Mouse (Mus musculus): ENCODE data around the gene Loxl4.

Loxl4 gene

DNA sequence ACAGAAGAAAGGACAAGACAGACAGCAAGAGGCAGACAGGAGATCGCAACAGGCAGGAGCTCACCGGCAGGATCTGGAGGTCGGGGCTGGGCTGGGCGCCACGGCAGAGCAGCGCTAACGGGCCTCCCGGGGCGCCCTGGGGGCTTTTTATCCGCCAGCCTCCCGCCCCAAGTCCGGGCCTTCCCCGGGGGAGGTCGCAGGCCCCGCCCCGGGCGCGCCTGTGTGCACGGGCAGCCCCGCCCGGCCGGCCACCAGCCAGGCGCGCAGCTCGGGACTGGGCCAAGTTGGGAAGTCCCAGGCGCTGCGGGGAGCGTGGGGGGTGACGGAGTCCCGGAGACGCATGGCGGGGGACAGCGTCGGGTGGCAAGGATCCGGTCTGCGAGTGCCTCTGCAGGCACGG is at the start of gene Loxl4:
TSS of gene Loxl4 (minus strand) at position 160 of the 400 bp plus-strand sequence.
- DNase-seq (ENCODE audit: low spot score in 2 of 2), result peak; percentile 16 to 19

DNA sequence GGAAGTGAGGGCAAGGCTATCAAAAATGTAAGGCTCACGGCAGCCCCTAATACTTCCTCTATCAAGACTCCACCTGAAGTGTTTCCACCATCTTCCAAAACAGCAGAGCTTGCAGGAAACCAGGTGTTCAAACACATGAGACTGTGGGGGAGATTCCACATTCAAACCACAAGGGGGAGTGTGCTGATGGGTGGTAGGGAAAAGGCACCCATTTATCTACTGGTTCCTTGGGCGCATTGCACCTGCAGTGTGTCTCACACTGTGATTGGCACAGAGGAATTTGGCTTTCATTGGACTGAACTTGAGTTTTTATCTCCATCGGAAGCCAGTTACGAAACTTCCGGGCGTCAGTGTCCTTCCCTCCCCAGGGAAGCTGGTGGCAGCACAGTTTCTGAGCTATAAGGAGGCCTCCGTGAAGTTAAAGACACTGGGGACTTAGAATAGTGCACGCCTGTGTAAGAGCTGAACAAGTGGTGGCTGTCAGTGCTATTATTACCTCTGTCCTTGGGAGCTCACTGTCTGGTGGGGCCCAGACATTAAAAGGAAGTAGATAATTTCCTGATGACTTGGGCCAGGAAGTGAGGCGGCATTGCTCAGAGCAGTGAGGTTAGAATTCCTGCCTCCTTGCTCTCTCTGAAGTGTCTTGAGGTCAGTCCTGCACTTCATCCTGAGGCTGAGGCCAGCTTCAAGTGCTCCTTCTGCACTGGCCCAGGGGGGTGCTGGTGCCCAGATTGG is 49.0 kb upstream of the Loxl4 start:
- DNase-seq (ENCODE audit: low spot score in 2 of 2), result no peak

DNA sequence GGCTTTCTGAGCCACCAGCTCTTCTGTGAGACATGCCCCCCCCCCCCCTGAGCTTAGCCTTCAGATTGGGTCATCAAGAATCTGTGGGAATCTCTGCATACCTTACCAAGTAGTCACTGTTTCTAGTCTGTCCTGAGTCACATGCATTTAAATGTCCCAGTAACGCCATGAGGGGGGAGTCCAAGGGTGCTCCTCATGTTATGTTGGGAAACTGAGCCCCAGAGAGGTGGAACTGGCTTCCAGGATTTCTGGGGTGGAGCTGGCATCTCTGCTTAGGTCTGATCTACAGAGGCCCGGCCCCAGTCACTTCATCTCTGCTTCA is 47.6 kb upstream of the Loxl4 start:
- DNase-seq (ENCODE audit: low spot score in 2 of 2), result no peak

DNA sequence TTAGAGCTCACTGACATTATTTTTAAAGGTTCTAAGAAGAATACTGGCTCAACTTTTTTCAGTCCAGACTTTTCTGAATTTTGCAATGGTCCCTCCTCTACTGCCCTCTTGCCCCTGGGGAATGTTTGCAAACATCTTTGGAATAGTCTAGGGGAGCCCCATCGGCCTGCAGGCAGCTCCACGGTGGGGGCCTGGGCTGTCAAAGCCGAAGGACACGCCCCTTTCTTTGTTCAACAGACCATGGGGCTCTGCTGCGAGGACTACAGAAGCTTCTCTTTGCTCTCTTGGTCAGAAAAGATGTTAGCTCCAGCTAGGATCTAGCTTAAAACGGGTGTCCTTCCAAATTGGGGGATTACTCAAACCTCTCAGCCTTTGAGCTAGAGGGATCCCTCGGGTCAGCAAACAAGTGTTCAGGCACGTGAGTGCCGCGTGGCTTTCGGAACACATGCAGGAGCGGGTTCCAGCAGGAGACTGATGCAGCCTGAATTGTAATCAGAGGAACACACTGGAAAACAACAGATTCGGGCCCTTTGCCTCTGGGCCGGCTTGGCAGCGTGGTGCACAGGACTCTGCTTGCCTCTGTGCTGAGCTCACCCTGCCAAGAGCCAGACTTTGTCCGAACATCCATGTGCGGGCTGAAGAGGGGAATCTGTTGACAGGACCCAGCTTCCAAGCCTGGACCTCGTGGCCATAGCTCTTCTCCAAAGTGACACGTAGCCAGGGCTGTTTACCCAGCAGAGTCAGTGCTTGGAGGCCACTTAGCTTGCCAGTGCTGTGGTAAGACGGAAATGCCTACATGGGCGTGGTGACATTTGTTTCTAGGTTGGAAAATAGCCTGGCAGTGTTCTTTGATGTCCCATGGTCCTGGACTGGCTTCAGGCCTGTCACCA is 47.0 kb upstream of the Loxl4 start:
- no peak for DNase-seq (ENCODE audit: low spot score in 2 of 2)

DNA sequence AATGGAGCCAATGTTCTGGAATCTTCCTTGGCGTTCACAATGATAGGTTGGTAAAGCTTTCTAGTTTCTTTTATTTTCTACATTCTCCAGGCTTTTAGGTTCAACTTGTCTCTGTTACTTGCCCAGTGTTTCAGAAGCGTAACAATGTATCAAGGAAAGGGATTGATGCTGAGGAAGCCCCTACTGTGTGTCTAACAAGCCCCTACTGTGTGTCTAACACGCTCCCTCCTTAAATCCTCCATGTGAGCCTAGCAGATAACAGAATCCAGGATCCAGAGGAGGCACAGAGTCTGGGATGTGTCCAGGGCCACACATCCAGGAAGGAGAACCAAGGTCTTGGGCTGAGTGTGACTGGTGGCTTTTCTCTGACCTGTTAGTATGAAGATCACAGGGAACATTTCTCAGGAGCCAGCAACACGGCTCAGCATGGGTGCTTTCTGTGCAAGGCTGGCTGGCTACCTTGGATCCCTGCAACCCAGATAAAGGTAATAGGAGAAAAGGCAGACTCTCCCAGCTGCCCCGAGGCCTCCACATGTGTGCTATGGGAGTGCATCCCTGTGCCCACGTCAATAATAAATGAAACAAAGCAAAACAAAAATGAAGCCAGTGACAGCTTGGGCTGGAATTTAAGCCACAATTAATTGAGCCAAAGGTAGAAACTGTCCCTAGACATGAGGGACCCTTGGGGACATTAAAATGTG is 46.0 kb upstream of the Loxl4 start:
- DNase-seq (ENCODE audit: low spot score in 2 of 2), result no peak

DNA sequence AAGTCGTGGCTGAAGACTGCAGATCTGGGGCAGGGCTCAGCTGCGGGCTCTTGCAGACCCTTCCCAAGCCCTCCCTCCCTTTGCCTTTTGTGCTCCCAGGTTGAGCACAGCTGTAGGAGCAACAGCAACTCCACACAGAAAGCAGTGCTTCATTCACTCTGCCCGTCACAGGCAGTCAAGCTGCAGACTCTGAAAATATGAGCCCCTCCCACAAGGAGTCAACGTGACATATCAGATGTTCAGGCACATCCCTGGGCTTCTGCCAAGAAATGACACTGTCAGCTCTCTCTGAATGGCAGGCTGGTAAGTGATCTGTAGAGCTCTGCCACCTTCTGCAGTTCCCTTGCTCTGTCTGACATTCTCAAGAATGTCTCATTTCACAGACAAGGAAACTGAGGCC is 45.2 kb upstream of the Loxl4 start:
- no peak for DNase-seq (ENCODE audit: low spot score in 2 of 2)

DNA sequence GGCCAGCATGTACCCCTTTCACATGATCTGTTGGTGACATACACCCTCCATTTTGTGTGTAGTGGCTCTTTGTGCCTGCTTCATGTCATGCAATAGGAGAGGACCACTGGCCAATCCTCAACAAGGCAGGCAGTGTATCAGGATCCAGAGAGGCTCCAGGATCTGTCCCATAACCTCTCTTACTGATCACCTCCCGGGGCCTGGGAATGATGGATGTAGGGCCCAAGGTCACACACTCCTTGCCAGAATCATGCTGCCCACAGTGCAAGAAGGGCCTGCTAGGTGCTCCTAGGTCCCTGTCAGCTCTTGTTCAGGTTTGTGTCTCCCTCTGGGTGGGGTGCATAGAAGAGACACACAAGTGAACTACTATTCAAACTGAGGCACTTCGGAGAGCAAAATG is 44.7 kb upstream of the Loxl4 start:
- DNase-seq (ENCODE audit: low spot score in 2 of 2), result no peak

DNA sequence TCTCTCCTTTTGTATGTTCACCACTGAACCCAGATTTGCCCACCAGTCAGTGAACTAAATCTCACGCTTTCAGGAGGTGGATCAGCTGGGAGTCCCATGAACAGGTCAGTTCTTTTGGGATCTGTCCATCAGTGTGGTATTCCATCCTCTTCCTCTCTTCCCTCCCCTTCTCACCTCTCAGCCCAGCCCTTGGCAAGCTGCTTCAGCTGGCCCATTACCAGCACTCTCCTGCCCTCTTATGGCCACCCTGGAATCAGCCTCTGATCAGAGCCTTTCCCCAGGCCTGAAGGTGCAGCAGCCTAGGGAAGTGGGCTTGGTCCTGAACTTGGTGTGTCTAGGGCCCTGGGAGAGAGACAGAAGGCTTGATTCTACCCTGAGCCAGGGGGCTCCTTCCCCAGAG is 42.4 kb upstream of the Loxl4 start:
- no peak for DNase-seq (ENCODE audit: low spot score in 2 of 2)

DNA sequence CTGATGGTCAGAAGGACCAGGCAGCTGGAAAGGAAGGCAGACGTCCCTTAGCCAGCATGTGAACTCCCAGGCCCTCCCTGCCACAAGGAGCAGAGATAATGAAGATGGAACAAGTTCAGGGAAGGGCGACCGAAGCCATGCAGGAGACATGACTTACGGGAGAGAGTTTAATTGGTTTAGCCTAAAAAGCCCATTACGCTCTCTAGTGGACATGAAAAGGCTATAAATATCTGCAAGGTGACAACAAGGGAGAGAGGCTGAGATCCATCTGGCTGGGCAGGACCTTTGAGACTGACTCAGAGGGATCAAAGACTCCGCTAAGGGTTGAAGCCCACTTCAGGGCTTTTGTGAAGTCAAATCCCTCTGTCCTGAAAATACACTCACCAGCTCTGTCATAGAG is 40.5 kb upstream of the Loxl4 start:
- DNase-seq (ENCODE audit: low spot score in 2 of 2), result no peak

DNA sequence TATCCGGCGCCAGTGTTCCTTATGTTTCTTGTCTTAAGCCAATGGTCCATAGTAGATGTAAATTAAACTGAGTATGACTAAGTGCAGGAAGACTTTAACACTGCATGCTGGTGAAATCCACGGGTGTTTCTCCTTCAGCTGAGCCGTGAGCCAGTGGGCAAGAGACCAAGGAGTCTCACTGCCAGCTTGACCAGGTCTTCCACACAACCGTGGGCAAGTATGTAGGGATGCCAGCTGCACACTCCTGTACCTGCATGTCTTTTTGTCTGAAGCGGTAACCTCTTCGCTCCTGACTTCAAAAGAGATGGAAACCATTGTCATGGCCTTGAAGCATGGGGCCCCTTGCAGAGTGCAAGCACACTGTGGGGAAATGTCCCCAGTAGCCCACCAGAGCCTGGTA is 39.8 kb upstream of the Loxl4 start:
- DNase-seq (ENCODE audit: low spot score in 2 of 2), result no peak

DNA sequence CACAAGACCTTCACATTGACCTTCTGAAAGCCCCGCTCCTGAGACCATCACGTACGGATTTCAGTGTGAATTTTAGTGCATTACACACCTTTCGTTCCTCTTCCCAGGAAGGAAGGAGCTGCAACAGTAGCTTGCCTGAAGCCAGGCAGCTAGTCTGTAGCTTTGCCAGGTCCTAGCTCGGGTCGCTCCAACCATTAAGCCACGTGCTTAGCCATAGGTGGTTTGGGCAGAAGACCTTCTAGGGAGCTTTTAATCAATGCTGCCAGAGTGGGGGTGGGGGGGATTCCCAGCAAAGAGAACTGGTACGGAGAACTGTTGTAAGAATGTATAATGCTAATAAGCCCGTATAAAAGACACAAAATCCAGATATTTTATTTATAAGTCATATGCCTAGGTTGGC is 27.6 kb upstream of the Loxl4 start:
- DNase-seq (ENCODE audit: low spot score in 2 of 2), result no peak

DNA sequence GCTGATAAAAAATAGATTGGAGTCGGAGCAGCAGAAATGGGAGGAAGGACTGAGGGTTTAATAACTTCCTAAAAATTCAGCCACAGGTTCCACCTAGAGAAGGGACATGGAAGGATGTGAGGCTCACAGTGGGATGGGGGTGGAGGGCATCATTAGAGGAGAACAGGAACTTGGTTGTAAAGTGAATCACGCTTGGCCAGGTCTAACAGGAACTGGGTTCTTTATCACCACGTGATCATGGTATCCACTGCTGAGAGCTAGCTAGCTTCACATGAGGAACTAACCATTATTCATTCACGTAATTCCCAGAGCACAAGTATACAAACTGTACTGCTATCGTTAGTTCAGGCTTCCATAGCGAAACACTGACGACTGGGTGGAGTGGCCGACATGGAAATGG is 26.9 kb upstream of the Loxl4 start:
- DNase-seq (ENCODE audit: low spot score in 2 of 2), result no peak

DNA sequence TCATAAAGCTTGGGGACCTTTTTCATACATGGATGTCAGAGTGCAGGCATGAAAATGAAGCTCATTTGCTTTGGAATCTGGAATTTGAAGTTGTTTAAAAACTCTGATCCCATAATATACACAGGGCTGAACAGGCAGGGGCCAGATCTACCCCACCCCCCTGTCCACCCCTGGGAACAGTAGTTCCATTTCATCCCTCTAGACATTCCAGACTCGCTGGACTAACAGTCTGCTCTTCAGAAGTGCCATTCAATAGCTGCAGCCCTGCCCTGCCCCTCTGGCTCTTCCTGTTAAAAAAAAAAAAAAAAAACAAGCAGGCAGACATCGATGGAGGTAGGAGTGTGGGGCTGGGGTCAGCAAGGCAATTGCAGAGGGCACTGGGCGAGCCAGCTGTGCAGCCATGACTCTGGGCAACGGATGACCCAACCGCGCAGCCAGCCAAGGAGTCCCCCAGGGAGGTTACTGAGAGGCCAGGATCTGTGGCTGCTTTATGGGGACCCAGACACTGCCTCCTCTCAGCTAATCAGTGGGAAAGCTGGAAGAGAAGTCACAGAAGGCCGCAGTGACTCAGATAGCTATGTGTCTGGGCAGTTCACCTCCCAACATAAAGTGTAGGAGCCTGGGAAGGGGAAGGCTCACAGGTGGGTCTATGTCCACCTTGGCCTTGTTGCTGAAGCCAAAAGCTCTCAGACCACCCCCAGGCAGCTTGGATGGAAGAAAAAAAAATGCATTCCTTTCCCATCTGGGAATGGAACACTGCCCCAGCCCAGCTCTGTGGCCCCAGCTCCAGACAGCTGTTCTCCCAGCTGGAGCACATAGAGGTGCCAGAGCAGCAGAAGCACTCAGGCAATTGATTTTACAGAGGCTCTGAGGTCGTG is 26.2 kb upstream of the Loxl4 start:
- no peak for DNase-seq (ENCODE audit: low spot score in 2 of 2)

DNA sequence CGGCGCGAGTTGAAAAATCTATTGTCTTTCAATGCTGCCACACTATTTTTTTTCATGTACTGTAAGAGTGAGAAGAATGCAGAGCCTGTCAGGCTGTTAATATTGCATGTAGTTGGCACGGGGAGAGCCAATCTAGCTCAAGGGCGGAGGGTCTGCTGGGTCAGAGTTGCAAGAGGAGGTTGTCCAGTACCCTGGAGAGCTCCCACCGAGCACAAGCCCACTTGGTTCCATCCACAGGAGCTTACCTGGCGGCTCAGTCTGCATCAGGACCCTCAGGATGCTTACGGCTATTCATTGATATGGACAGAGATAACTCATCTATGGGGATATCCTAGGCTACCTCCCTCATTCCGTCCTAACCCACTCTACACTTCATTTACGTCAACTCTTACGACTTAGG is 24.0 kb upstream of the Loxl4 start:
- DNase-seq (ENCODE audit: low spot score in 2 of 2), result no peak

DNA sequence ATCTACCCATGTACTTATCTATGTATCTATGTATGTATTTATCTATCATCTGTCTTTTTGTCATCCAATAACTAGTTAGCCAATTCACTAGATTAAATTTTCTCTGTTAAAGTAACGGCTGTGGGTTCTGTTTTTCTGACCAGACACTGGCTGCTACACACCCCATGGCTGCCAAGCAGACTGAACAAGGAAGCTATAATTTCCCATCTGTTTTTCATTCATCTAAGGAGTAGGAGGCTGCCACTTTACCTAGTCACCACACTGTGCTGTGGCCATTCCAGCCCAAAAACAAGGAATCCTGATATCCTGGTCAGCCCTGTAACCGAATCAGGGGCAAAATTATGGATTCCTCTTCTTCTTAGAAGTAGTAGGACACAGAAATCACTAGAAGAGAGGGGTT is 21.0 kb upstream of the Loxl4 start:
- no peak for DNase-seq (ENCODE audit: low spot score in 2 of 2)

DNA sequence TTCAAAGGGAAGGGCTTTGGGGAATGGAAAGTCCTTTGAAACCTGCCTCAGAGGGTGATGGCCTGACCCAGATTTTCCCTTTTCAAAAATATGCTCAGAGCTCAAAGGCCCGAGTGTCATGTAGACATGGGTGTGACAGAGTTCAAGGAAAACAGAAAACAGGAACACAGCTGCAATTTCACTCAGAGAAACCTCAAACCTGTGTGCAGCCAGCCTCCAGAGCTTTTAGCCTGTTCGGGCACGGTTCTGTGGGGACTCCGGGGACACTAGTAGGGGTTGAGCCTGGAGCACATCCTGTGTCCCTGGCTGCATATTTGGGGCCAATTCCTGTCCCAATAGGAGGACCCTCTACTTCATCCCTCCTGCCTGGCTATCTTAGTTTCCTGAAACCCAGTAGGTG is 19.7 kb upstream of the Loxl4 start:
- no peak for DNase-seq (ENCODE audit: low spot score in 2 of 2)

DNA sequence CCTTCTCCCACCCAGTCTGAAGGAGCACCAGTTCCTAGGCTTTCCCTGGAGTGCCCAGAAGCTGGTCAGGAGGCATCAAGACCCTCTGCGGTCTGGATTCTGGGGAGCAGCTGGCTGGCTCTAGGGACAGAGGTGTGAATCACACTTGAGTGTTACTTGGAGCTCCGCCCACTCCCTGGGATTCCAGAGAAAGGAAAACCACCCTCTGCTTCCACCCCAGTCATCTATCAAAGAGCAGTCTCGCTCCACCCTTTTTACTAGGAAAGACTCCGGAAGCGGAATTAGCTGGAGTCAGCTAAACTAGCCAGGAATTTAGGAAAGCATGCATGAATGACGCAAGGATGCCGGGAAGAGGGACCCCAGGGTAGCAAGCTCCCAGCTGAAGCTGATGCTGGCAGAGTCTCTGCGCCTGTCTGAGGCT is 18.9 kb upstream of the Loxl4 start:
- no peak for DNase-seq (ENCODE audit: low spot score in 2 of 2)

DNA sequence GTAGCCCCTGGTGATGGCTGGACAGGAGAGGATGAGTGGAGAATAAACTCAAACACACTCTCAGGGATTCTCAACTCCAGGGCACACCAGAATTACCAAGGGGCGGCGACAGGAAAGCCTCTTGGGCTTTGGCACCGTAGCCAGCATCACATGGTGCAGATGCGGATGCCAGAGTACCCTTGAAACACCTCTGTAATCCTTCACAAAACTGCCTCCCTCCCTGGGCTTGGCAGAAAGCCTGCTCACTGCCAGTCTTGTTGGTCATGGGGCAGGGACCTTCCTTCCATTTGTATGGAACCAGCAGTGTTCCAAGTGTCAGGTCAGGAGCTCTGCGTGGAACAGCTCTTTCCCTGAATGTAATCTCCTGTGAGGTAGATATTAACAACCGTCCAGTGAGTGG is 15.5 kb upstream of the Loxl4 start:
- DNase-seq (ENCODE audit: low spot score in 2 of 2), result no peak

DNA sequence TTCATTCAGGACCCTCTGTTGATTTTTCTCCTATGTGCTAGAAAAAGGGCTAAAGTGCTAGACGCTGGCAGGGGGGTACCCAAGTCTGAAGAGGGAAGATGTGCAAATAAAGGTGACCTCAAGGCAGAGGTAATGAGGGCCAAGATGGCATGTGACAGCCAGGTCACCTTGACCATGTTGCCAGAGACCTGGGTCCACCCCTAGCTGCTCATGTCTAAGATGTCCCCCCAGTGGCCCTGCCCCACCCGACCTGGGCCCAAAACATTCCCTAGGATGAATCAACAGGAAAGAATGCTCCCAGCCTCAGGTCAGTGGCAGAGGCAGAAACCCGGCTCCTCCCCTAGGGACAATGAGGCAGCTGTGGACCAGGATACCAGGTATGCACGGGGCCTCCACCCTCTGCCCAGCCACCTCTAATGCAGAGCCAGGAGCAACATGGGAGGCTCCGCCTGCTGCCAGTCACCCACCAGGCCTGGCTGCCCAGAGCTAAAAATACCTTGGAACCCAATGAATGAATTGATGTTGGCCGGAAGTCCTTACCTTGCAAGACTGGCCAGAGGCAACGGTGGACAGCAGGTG is 1.1 kb upstream of the Loxl4 start:
- DNase-seq (ENCODE audit: low spot score in 2 of 2), result no peak

DNA sequence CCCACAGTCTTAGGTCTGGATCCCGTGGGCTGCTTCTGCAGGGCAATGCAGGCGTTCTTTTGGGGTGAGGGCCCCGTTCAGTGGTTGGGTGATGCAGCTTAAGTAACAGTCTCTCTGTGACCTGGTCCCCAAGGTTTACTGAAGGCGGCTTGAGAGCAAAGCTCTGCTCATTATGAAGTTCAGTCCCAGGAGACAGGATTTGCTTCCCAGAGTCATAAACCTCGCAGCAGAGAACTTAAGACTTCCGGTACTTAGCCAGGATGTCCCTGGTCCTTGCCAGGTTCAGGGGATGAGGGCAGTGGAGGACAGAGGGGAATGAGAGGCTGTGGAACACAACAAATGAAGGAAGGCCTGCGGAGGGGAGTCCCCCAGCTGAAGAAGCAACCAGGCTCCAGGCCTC is 503 bp upstream of the Loxl4 start:
- DNase-seq (ENCODE audit: low spot score in 2 of 2), result no peak

DNA sequence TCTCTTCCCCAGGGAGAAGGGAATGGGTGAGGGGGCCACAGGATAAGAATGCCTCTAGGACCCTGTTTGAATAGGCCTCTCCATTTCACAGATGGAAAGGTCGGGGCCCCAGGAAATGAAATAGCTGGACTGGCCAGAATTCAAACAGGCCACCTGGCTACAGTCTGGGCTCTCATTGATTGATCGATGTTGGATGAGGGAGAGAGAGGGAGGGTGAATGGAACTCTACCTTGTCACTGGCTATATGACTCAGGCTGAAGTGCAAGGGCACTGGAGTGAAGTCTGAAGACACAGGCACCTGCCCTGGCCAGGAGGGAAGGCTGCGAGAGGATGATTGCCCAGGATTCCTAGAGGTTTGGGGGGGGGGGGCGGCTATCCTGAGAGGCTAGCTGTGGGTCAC is 867 bp downstream of the Loxl4 start:
- DNase-seq (ENCODE audit: low spot score in 2 of 2), result no peak
